Comparison of ENCODE assay signal across 7 mouse cellular contexts in the genomic region with DNA sequence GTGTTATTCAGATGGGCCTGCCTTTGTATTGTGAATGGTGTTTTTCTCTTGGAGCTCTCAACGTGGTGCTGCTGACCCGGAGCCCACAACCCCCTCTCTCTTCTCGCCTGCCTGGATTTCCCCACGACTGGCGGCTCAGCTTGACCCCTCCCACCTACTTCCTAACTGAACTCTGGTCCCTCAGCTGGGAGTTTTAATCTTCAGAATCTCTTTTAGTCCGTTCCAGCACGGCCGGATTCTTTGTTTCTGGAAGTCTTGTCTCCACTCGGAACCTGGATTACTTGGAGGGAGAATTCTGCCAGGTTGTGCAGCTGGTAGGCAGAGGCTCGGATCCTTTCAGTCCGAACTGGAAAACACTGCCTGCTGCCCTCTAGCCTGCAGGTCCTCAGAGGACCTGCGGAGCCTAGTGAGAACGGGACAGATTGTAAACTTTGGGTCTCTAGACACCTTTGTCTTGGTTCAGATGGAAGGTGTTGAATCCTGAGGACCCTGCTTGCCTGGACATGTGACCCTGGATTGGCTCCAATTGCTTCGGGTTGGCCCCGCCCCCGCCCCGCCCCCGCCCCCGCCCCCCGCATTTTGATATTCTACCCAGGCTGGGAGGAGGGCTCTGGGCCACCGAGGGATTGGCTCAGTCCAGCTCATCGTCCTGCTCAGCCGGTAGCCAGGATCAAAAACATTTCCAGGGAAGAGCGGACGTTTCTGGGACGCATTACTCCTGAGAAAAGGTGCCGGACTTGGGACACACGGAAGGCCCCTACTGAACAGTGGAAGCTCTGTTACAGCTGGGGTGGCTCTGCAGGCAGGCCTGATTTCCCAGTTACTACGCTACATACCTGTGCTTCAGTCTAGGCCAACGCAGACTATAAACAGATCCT. TPM values are rescaled to one million over a fixed set of nuclear protein-coding genes. Genes with fewer than 3 reads are reported as not detected.
DNase-seq lines count a peak whose midpoint lies in the region; ATAC-seq lines count a peak whose summit lies in the region.

Gene Cyp4f17 (plus strand): TSS at position 200 of the 878 bp plus-strand sequence.

- ATAC-seq in forebrain, embryonic 11.5 days (replicated peaks; ENCODE audit: low FRiP score) = peak; percentile 94

- H3K36me3 ChIP-seq in forebrain, embryonic 11.5 days (ENCODE audit: control insufficient read depth, insufficient read depth, low read length) = no peaks in the 10 kb centered on the region
- H3K36me3 ChIP-seq in limb, embryonic 10.5 days = peaks cover 11% of the 10 kb centered on the region; the same call in 1 of the 2 replicates

- WGBS in forebrain, embryonic 11.5 days = 1% methylated on average over 28 of the region's 30 CpGs
- WGBS in limb, embryonic 10.5 days = under 1% methylated on average over 30 of the region's 30 CpGs

- intact Hi-C loops in heart, postnatal 36 days (cut with DNase I) = no loop called here

- peak; percentile 58 for DNase-seq in ES-CJ7 (ENCODE audit: low read depth, low spot score)
- DNase-seq in adipocyte (ENCODE audit: low spot score) = peak; percentile 66
- DNase-seq in forebrain, embryonic 11.5 days (ENCODE audit: low spot score) = peak; percentile 90
- peak; percentile 52 to 56 for DNase-seq in heart, postnatal 36 days
- DNase-seq in limb, embryonic 10.5 days (ENCODE audit: low spot score) = peak; percentile 87
- DNase-seq in mesoderm, embryonic 11.5 days (ENCODE audit: low read depth, low spot score) = peak; percentile 79
- peak; percentile 12 for DNase-seq in testis, postnatal 14 days (ENCODE audit: low spot score)

- no peaks in the 10 kb centered on the region for H3K27me3 ChIP-seq in forebrain, embryonic 11.5 days (ENCODE audit: control insufficient read depth, insufficient read depth, low read length)
- H3K27me3 ChIP-seq in limb, embryonic 10.5 days (ENCODE audit: low read depth, poor library complexity, severe bottlenecking) = no peaks in the 10 kb centered on the region

- peaks cover 4% of the 10 kb centered on the region; the same call in 1 of the 2 replicates for H3K4me1 ChIP-seq in forebrain, embryonic 11.5 days (replicated peaks; ENCODE audit: control insufficient read depth, insufficient read depth, low read length)
- H3K4me1 ChIP-seq in limb, embryonic 10.5 days = peaks cover 18% of the 10 kb centered on the region

- H3K9ac ChIP-seq in forebrain, embryonic 11.5 days (ENCODE audit: low read length) = peak within 1 kb of the TSS; percentile 65

- H3K27ac ChIP-seq in forebrain, embryonic 11.5 days (ENCODE audit: low read depth, low read length) = peak within 1 kb of the TSS; percentile 75
- peak within 1 kb of the TSS; percentile 89 for H3K27ac ChIP-seq in limb, embryonic 10.5 days

- H3K4me2 ChIP-seq in forebrain, embryonic 11.5 days (ENCODE audit: low read depth, low read length, severe bottlenecking) = peak within 1 kb of the TSS; percentile 86

- peak within 1 kb of the TSS; percentile 38 for H3K4me3 ChIP-seq in forebrain, embryonic 11.5 days (ENCODE audit: low read depth, low read length)
- H3K4me3 ChIP-seq in limb, embryonic 10.5 days = peak within 1 kb of the TSS; percentile 55

- H3K9me3 ChIP-seq in forebrain, embryonic 11.5 days (ENCODE audit: control insufficient read depth, low read length) = no peaks in the 10 kb centered on the region
- H3K9me3 ChIP-seq in limb, embryonic 10.5 days (replicated peaks) = no peaks in the 10 kb centered on the region

RNA-seq across cellular contexts. Expression of gene Cyp4f17, which starts in this region (rescaled TPM):
- 6.6 and 7.9 TPM in 2 replicates for polyA plus RNA-seq in forebrain, embryonic 11.5 days (2014; fragmentation: Nextera tagmentation; extraction: Ambion mirVana)
- total RNA-seq in heart, postnatal 36 days (2021) = 1 to 10 TPM; 5.7 to 7.1 TPM
- 5.6 and 9.2 TPM in 2 replicates for polyA plus RNA-seq in limb, embryonic 10.5 days (2016; fragmentation: Nextera tagmentation; extraction: Ambion mirVana)

Comparison
In these comparisons a context has a peak if more than half of its experiments do, and no peak if none do; other contexts are left out.
1. Peak in every context shown above with its lines: DNase-seq, ATAC-seq, H3K4me3 ChIP-seq and H3K27ac ChIP-seq.
2. DNase-seq: peak in every context shown above with its lines; median percentile 90 in forebrain, embryonic 11.5 days; 87 in limb, embryonic 10.5 days; 79 in mesoderm, embryonic 11.5 days; 66 in adipocyte; 58 in ES-CJ7; 54 in heart, postnatal 36 days; 12 in testis, postnatal 14 days.